Mouse (Mus musculus): ENCODE measurements at regions not wholly inside any gene's neighbourhood (a gene's known extent, or its start where the extent isn't known, plus 50 kb on each side); places are given as distances from the start of the nearest gene placed in this dataset.
A peak's percentile ranks its signal among the peaks of the same experiment; 100 is the strongest.

DNA sequence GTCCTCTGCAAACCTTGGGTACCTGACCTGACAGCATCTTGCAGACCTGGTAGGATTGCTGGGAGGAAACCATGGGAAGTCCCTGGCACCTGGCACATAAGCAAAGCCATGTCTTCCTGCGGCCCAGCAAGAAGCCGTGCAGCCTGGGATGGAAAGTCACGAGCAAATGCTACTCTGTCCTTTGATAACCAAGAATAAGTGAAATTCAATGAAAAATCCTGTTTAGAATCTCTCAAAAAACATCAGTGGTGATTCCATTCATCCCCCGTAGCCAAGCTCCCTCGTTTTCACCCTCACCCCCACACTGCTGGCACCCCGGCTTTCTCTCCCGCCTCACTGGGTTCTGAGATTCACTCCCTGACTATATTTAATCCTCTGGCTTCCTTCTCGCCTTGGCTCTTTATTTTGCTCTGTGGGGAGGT lies 188.2 kb upstream of the Rpl38 start:
- Histone ChIP-seq H3K4me2 (no peak overlapping the region), H3K4me3 (ENCODE audit: low read depth, low read length) (no peak overlapping the region), H3K9me3 (ENCODE audit: low read depth, low read length) (no peaks in the 10 kb centered on the region), H3K9ac (no peak overlapping the region), H3K27ac (ENCODE audit: low read depth) (no peak overlapping the region), H3K4me1 (ENCODE audit: insufficient read depth) (no peaks in the 10 kb centered on the region), H3K36me3 (ENCODE audit: insufficient read depth) (no peaks in the 10 kb centered on the region), H3K27me3 (ENCODE audit: insufficient read depth, low read length) (no peaks in the 10 kb centered on the region)
- DNase-seq (no peak), ATAC-seq (ENCODE audit: insufficient read depth) (no peak)
- WGBS, result 85% methylated on average over 8 of the region's 8 CpGs
- no peak for TF ChIP-seq CTCF (IDR thresholded peaks at IDR 0.05; ENCODE audit: low read depth)

DNA sequence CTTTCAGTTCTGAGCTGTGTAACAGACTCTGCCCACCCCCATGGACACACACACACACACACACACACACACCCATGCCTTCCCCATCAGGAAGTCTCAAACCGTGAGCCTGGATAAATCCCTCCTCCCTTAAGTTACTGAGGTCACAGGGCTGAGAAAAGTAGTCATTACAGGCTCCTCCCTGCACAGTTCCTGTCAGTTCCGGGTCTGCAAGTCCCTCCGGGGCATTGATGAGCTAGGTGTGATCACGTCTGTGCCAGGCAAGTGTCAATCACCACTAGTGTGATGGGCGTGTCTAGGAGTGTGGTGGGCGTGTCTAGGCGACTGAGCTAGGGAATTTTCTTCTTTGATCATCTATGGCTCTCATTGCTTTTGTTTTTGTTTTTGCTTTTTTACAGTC lies 189.6 kb upstream of the Rpl38 start:
- TF ChIP-seq CTCF (IDR thresholded peaks at IDR 0.05; ENCODE audit: low read depth), result no peak
- H3K4me2 ChIP-seq, result peak overlapping the region; percentile 38; the same call in 1 of the 2 replicates
- ATAC-seq (ENCODE audit: insufficient read depth) (peak; percentile 54; the same call in 1 of the 2 replicates), DNase-seq (peak; percentile 37)
- H3K9ac ChIP-seq, result no peak overlapping the region
- no peaks in the 10 kb centered on the region for H3K9me3 ChIP-seq (ENCODE audit: low read depth, low read length)
- H3K27ac ChIP-seq (ENCODE audit: low read depth), result 0 out of 2 replicates have a peak overlapping the region, but pooled peaks have one; percentile 50
- no peaks in the 10 kb centered on the region for H3K27me3 ChIP-seq (ENCODE audit: insufficient read depth, low read length)
- WGBS, result 13% methylated on average over 7 of the region's 7 CpGs
- H3K36me3 ChIP-seq (ENCODE audit: insufficient read depth), result no peaks in the 10 kb centered on the region
- H3K4me3 ChIP-seq (ENCODE audit: low read depth, low read length), result no peak overlapping the region
- H3K4me1 ChIP-seq (ENCODE audit: insufficient read depth), result no peaks in the 10 kb centered on the region

DNA sequence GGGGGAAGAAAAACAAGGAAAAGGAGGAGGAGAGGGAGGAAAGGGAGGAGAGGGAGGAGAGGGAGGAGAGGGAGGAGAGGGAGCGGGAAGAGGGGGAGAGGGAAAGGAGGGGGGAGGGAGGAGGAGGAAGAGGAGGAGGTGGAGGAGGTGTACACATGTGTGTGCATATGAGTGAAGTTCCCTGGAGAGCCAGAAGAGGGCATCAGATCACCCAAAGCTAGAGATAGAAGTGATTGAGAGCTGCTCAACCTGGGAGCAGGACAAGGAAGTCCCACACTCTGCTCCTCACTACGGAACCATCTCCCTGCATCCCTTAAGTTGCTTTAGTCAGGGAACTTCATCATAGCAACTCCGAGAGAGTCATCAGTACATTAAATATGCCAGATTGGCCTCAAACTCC lies 191.0 kb upstream of the Rpl38 start:
- peak; percentile 63 for DNase-seq

DNA sequence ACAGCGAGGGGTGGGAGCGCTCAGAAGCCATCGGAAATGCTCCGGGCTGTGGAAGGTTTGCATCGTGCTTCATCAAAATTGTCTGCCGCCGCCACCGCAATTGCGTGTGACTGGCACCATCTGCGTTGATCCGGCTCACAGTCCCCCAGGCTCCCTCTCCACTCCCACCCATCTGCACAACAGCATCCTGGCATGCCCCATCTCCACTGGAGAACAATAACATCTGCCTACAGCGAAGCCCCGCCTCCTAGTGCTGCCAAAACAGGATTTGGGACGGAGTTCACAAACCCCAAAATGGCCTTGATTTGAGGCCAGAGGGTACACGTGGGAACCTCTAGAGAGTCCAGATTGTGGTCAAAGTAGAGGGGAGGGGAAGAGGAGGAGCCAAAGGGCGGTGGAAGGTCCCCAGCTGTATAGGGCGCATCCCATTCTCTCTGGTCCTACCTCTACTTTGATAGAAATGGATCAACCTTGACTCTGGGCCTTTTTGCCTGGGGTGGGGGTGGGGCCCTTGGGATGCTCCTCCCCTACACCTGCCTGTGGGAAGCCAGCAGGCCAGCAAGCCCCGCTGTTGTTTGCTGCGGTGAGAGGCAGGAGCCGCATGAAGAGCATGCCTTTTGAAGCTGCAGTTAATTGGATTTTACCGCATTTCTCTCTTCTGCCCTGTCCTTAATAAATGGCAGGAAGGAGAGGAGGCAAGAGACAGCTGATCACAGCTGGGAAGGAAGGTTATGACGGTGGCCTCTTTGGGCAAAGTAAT lies 195.6 kb upstream of the Rpl38 start:
- no peak for ATAC-seq (ENCODE audit: insufficient read depth)
- H3K4me1 ChIP-seq (ENCODE audit: insufficient read depth), result peaks cover 6% of the 10 kb centered on the region
- H3K4me3 ChIP-seq (ENCODE audit: low read depth, low read length), result no peak overlapping the region
- no peaks in the 10 kb centered on the region for H3K27me3 ChIP-seq (ENCODE audit: insufficient read depth, low read length)
- no peaks in the 10 kb centered on the region for H3K9me3 ChIP-seq (ENCODE audit: low read depth, low read length)
- TF ChIP-seq CTCF (IDR thresholded peaks at IDR 0.05; ENCODE audit: low read depth), result no peak
- 23% methylated on average over 22 of the region's 22 CpGs for WGBS
- H3K27ac ChIP-seq (ENCODE audit: low read depth), result no peak overlapping the region
- H3K36me3 ChIP-seq (ENCODE audit: insufficient read depth), result no peaks in the 10 kb centered on the region
- peak; percentile 52 for DNase-seq
- H3K9ac ChIP-seq, result no peak overlapping the region
- peak overlapping the region; percentile 12; the same call in 1 of the 2 replicates for H3K4me2 ChIP-seq

More for the DNA sequence above, 191.0 kb upstream of the Rpl38 start:
- no peak for ATAC-seq (ENCODE audit: insufficient read depth)
- no peak overlapping the region for H3K27ac ChIP-seq (ENCODE audit: low read depth)
- WGBS, result 72% methylated on average over 3 of the region's 3 CpGs
- no peak overlapping the region for H3K4me3 ChIP-seq (ENCODE audit: low read depth, low read length)
- no peak overlapping the region for H3K4me2 ChIP-seq
- peak; percentile 57 for TF ChIP-seq CTCF (IDR thresholded peaks at IDR 0.05; ENCODE audit: low read depth)
- no peak overlapping the region for H3K9ac ChIP-seq
- no peaks in the 10 kb centered on the region for H3K27me3 ChIP-seq (ENCODE audit: insufficient read depth, low read length)
- no peaks in the 10 kb centered on the region for H3K36me3 ChIP-seq (ENCODE audit: insufficient read depth)
- no peaks in the 10 kb centered on the region for H3K9me3 ChIP-seq (ENCODE audit: low read depth, low read length)
- H3K4me1 ChIP-seq (ENCODE audit: insufficient read depth), result no peaks in the 10 kb centered on the region

- DNase-seq, result peak; percentile 99
- Histone ChIP-seq H3K27me3 (ENCODE audit: insufficient read depth, low read length) (no peaks in the 10 kb centered on the region), H3K9me3 (ENCODE audit: low read depth, low read length) (no peaks in the 10 kb centered on the region), H3K36me3 (ENCODE audit: insufficient read depth) (no peaks in the 10 kb centered on the region), H3K4me1 (ENCODE audit: insufficient read depth) (peaks cover 16% of the 10 kb centered on the region), H3K9ac (no peak overlapping the region), H3K4me3 (ENCODE audit: low read depth, low read length) (no peak overlapping the region), H3K4me2 (peak overlapping the region; percentile 36), H3K27ac (ENCODE audit: low read depth) (peak overlapping the region; percentile 67)
- ATAC-seq (ENCODE audit: insufficient read depth), result peak; percentile 72
- under 1% methylated on average over 8 of the region's 8 CpGs for WGBS
- no peak for TF ChIP-seq CTCF (IDR thresholded peaks at IDR 0.05; ENCODE audit: low read depth)
Measured at GRCm38 (mm10) chr11:114468394-114468793, 199.9 kb upstream of the Rpl38 start.

- peak overlapping the region; percentile 36 for H3K4me2 ChIP-seq
- H3K27ac ChIP-seq (ENCODE audit: low read depth), result peak overlapping the region; percentile 67
- 2% methylated on average over 8 of the region's 8 CpGs for WGBS
- ATAC-seq (ENCODE audit: insufficient read depth), result peak; percentile 95
- H3K27me3 ChIP-seq (ENCODE audit: insufficient read depth, low read length), result no peaks in the 10 kb centered on the region
- H3K9me3 ChIP-seq (ENCODE audit: low read depth, low read length), result no peaks in the 10 kb centered on the region
- no peak overlapping the region for H3K4me3 ChIP-seq (ENCODE audit: low read depth, low read length)
- peaks cover 16% of the 10 kb centered on the region for H3K4me1 ChIP-seq (ENCODE audit: insufficient read depth)
- no peak overlapping the region for H3K9ac ChIP-seq
- H3K36me3 ChIP-seq (ENCODE audit: insufficient read depth), result no peaks in the 10 kb centered on the region
- peak; percentile 100 for DNase-seq
- TF ChIP-seq CTCF (IDR thresholded peaks at IDR 0.05; ENCODE audit: low read depth), result no peak
Measured at GRCm38 (mm10) chr11:114467803-114468202, 200.5 kb upstream of the Rpl38 start.

DNA sequence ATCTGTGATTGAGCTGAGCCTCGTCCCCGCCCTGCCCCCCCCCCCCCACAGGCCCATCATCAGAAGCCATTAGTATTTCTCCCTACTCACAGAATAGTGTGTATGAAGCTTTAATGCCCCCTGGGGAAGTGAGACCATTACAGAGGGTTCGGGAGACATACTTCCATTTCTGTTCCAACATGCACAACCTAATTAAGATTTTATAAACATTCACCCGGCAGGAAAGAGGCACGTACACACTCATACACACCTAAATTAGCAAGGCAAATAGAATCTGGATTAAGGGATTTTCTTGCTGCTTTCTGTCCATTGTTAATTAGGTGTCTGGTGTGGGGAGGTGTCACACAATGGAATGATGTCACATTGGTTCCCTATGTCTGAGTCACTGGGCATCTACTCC lies 202.8 kb upstream of the Rpl38 start:
- Histone ChIP-seq H3K27me3 (ENCODE audit: insufficient read depth, low read length) (no peaks in the 10 kb centered on the region), H3K9ac (no peak overlapping the region), H3K4me2 (no peak overlapping the region), H3K4me3 (ENCODE audit: low read depth, low read length) (no peak overlapping the region), H3K9me3 (ENCODE audit: low read depth, low read length) (no peaks in the 10 kb centered on the region), H3K36me3 (ENCODE audit: insufficient read depth) (no peaks in the 10 kb centered on the region), H3K27ac (ENCODE audit: low read depth) (no peak overlapping the region), H3K4me1 (ENCODE audit: insufficient read depth) (peaks cover 16% of the 10 kb centered on the region)
- ATAC-seq (ENCODE audit: insufficient read depth) (no peak), DNase-seq (no peak)
- no peak for TF ChIP-seq CTCF (IDR thresholded peaks at IDR 0.05; ENCODE audit: low read depth)
- WGBS, result 40% methylated on average over 5 of the region's 5 CpGs

Data from lung, embryonic 14.5 days (tissue).